Mouse (Mus musculus): Measurements from ENCODE around the gene Zcchc10. TPM values are rescaled to one million over a fixed set of nuclear protein-coding genes. Genes with fewer than 3 reads are reported as not detected.
"Not testable (repeated sequence)": the region's sequence is repeated elsewhere in the genome, so short reads cannot be mapped to it uniquely, and the experiment has no call there.

Zcchc10 gene
- polyA plus RNA-seq, 1 experiment: 0.09 TPM

- H3K27me3 ChIP-seq (ENCODE audit: control insufficient read depth): peaks cover 22% of the 10 kb centered on the region
- H3K36me3 ChIP-seq (ENCODE audit: control insufficient read depth): no peaks in the 10 kb centered on the region
- no peak for TF ChIP-seq TAL1 (IDR thresholded peaks at IDR 0.05; ENCODE audit: low read length)
- TF ChIP-seq GATA1 (IDR thresholded peaks at IDR 0.05; ENCODE audit: low read length): no peak
- H3K9me3 ChIP-seq (ENCODE audit: control insufficient read depth, low read length): no peaks in the 10 kb centered on the region
- no peaks in the 10 kb centered on the region for H3K4me1 ChIP-seq (ENCODE audit: control insufficient read depth)
- H3K4me3 ChIP-seq (replicated peaks): no peak overlapping the region
Measured at GRCm38 (mm10) chr11:53311385-53311784, 13.1 kb upstream of the Zcchc10 start.

GRCm38 (mm10) chr11:53312823-53313222, 11.7 kb upstream of the Zcchc10 start:
- not testable (repeated sequence) for H3K9me3 ChIP-seq (ENCODE audit: control insufficient read depth, low read length); H3K4me1 ChIP-seq (ENCODE audit: control insufficient read depth); H3K4me3 ChIP-seq (replicated peaks)

GRCm38 (mm10) chr11:53314770-53315173, 9.7 kb upstream of the Zcchc10 start:
- TF ChIP-seq GATA1 (IDR thresholded peaks at IDR 0.05; ENCODE audit: low read length): no peak
- TF ChIP-seq TAL1 (IDR thresholded peaks at IDR 0.05; ENCODE audit: low read length): no peak
- Histone ChIP-seq H3K36me3 (ENCODE audit: control insufficient read depth) (no peaks in the 10 kb centered on the region), H3K4me3 (replicated peaks) (no peak overlapping the region), H3K4me1 (ENCODE audit: control insufficient read depth) (no peaks in the 10 kb centered on the region), H3K27me3 (ENCODE audit: control insufficient read depth) (peaks cover 12% of the 10 kb centered on the region), H3K9me3 (ENCODE audit: control insufficient read depth, low read length) (no peaks in the 10 kb centered on the region)

More at GRCm38 (mm10) chr11:53312823-53313222, 11.7 kb upstream of the Zcchc10 start:
- H3K27me3 ChIP-seq (ENCODE audit: control insufficient read depth): peaks cover 21% of the 10 kb centered on the region
- H3K36me3 ChIP-seq (ENCODE audit: control insufficient read depth): not testable (repeated sequence)

- Histone ChIP-seq H3K36me3 (ENCODE audit: control insufficient read depth) (no peaks in the 10 kb centered on the region), H3K4me1 (ENCODE audit: control insufficient read depth) (peaks cover 1% of the 10 kb centered on the region; the same call in 1 of the 2 replicates), H3K27me3 (ENCODE audit: control insufficient read depth) (peaks cover 8% of the 10 kb centered on the region), H3K9me3 (ENCODE audit: control insufficient read depth, low read length) (no peaks in the 10 kb centered on the region), H3K4me3 (replicated peaks) (no peak overlapping the region)
- TF ChIP-seq GATA1 (IDR thresholded peaks at IDR 0.05; ENCODE audit: low read length): no peak
- no peak for TF ChIP-seq TAL1 (IDR thresholded peaks at IDR 0.05; ENCODE audit: low read length)
Measured at GRCm38 (mm10) chr11:53316996-53317395, 7.5 kb upstream of the Zcchc10 start.

GRCm38 (mm10) chr11:53318041-53318440, 6.4 kb upstream of the Zcchc10 start:
- H3K27me3 ChIP-seq (ENCODE audit: control insufficient read depth): peaks cover 2% of the 10 kb centered on the region; the same call in 1 of the 2 replicates
- no peaks in the 10 kb centered on the region for H3K9me3 ChIP-seq (ENCODE audit: control insufficient read depth, low read length)
- H3K4me1 ChIP-seq (ENCODE audit: control insufficient read depth): peaks cover 1% of the 10 kb centered on the region; the same call in 1 of the 2 replicates
- TF ChIP-seq TAL1 (IDR thresholded peaks at IDR 0.05; ENCODE audit: low read length): no peak
- no peak for TF ChIP-seq GATA1 (IDR thresholded peaks at IDR 0.05; ENCODE audit: low read length)
- H3K36me3 ChIP-seq (ENCODE audit: control insufficient read depth): no peaks in the 10 kb centered on the region
- no peak overlapping the region for H3K4me3 ChIP-seq (replicated peaks)

GRCm38 (mm10) chr11:53318568-53318967, 5.9 kb upstream of the Zcchc10 start:
- H3K9me3 ChIP-seq (ENCODE audit: control insufficient read depth, low read length); H3K36me3 ChIP-seq (ENCODE audit: control insufficient read depth); H3K27me3 ChIP-seq (ENCODE audit: control insufficient read depth); H3K4me3 ChIP-seq (replicated peaks); H3K4me1 ChIP-seq (ENCODE audit: control insufficient read depth): not testable (repeated sequence)

GRCm38 (mm10) chr11:53319867-53320266, 4.6 kb upstream of the Zcchc10 start:
- H3K4me1 ChIP-seq (ENCODE audit: control insufficient read depth); H3K27me3 ChIP-seq (ENCODE audit: control insufficient read depth): not testable (repeated sequence)

GRCm38 (mm10) chr11:53330325-53330724, 5.8 kb downstream of the Zcchc10 start:
- TF ChIP-seq GATA1 (IDR thresholded peaks at IDR 0.05; ENCODE audit: low read length) (no peak), TAL1 (IDR thresholded peaks at IDR 0.05; ENCODE audit: low read length) (no peak)
- no peak overlapping the region for H3K4me3 ChIP-seq (replicated peaks)
- peaks cover 64% of the 10 kb centered on the region for H3K36me3 ChIP-seq (ENCODE audit: control insufficient read depth)
- no peaks in the 10 kb centered on the region for H3K27me3 ChIP-seq (ENCODE audit: control insufficient read depth)
- H3K4me1 ChIP-seq (ENCODE audit: control insufficient read depth): peaks cover 12% of the 10 kb centered on the region
- no peaks in the 10 kb centered on the region for H3K9me3 ChIP-seq (ENCODE audit: control insufficient read depth, low read length)

More at GRCm38 (mm10) chr11:53319867-53320266, 4.6 kb upstream of the Zcchc10 start:
- not testable (repeated sequence) for H3K9me3 ChIP-seq (ENCODE audit: control insufficient read depth, low read length); H3K4me3 ChIP-seq (replicated peaks); H3K36me3 ChIP-seq (ENCODE audit: control insufficient read depth)

- H3K9me3 ChIP-seq (ENCODE audit: control insufficient read depth, low read length): no peaks in the 10 kb centered on the region
- peaks cover 64% of the 10 kb centered on the region for H3K36me3 ChIP-seq (ENCODE audit: control insufficient read depth)
- TF ChIP-seq GATA1 (IDR thresholded peaks at IDR 0.05; ENCODE audit: low read length): no peak
- TF ChIP-seq TAL1 (IDR thresholded peaks at IDR 0.05; ENCODE audit: low read length): no peak
- H3K4me3 ChIP-seq (replicated peaks): no peak overlapping the region
- peaks cover 7% of the 10 kb centered on the region for H3K4me1 ChIP-seq (ENCODE audit: control insufficient read depth)
- H3K27me3 ChIP-seq (ENCODE audit: control insufficient read depth): no peaks in the 10 kb centered on the region
Measured at GRCm38 (mm10) chr11:53331121-53331520, 6.6 kb downstream of the Zcchc10 start.

GRCm38 (mm10) chr11:53332076-53332680, 7.7 kb downstream of the Zcchc10 start:
- Histone ChIP-seq H3K27me3 (ENCODE audit: control insufficient read depth) (no peaks in the 10 kb centered on the region), H3K36me3 (ENCODE audit: control insufficient read depth) (peaks cover 60% of the 10 kb centered on the region), H3K9me3 (ENCODE audit: control insufficient read depth, low read length) (no peaks in the 10 kb centered on the region), H3K4me1 (ENCODE audit: control insufficient read depth) (peaks cover 7% of the 10 kb centered on the region), H3K4me3 (replicated peaks) (no peak overlapping the region)
- TF ChIP-seq GATA1 (IDR thresholded peaks at IDR 0.05; ENCODE audit: low read length) (no peak), TAL1 (IDR thresholded peaks at IDR 0.05; ENCODE audit: low read length) (no peak)

All from erythroblast, embryonic 14.5 days (primary cell).